Mouse (Mus musculus) T-helper 1 cell (primary cell): ENCODE results near the gene Hoxc4.

Experiments used
- in situ Hi-C: fragments of 300-600 bp; cut with MboI, MseI; formaldehyde crosslinking; loops from one replicate; pipeline ENCODE4 v1.15.1; 2025; ENCODE audit warnings: high pct_unique_total_duplicates

The Hoxc4 gene

GRCm38 (mm10) chr15:103084944-103085343 lies 66.2 kb downstream of the Hoxc4 start:
- in situ Hi-C loops, result no loop called here

- in situ Hi-C loops, result no loop called here
Observed at GRCm38 (mm10) chr15:103085831-103086671, 67.3 kb downstream of the Hoxc4 start.
